Mouse (Mus musculus) CH12.LX (cell line): ENCODE results near the gene Cipc. TPM values are rescaled to one million over a fixed set of nuclear protein-coding genes. Genes with fewer than 3 reads are reported as not detected.

Experiments
- DNase-seq: peaks from one replicate; pipeline ENCODE4 v3.0.0-alpha.2; 2013; ENCODE audit errors: extremely low read depth
- H3K27ac ChIP-seq: 2 replicates; pipeline ENCODE4 v1.5.1; 2012; ENCODE audit warnings: low read depth, mild to moderate bottlenecking, control low read depth, moderate library complexity; ENCODE audit not compliant: insufficient read depth
- H3K27me3 ChIP-seq: replicated peaks from 2 replicates; pipeline ENCODE3; 2012; ENCODE audit warnings: inconsistent platforms
- H3K36me3 ChIP-seq, 2 experiments: replicated peaks in 1 of 2; 2 replicates each; pipeline versions ENCODE3 to v1.6.1; 2012; ENCODE audit warnings: inconsistent platforms in 1 of 2, low read length in 1 of 2, mild to moderate bottlenecking in 1 of 2, mixed read lengths in 1 of 2, moderate library complexity in 1 of 2; ENCODE audit not compliant: control insufficient read depth in 1 of 2, insufficient read depth in 1 of 2
- H3K4me1 ChIP-seq, 2 experiments: 2 replicates each; pipeline ENCODE4 v1.6.1; 2012; ENCODE audit warnings: inconsistent platforms in 1 of 2, moderate library complexity in 1 of 2; ENCODE audit not compliant: insufficient read depth in 2 of 2, control insufficient read depth in 1 of 2
- H3K4me2 ChIP-seq: 2 replicates; pipeline ENCODE4 v1.6.1; 2012; ENCODE audit warnings: low read depth, mild to moderate bottlenecking, control low read depth; ENCODE audit not compliant: poor library complexity, insufficient read depth, severe bottlenecking
- H3K4me3 ChIP-seq, 3 experiments: fragments of 150-350 bp in 1 of 3; sonication (generic) in 1 of 3; replicated peaks in 1 of 3; 2 replicates each; pipeline versions ENCODE3 to v1.5.1; 2011 to 2012; ENCODE audit warnings: low read depth in 2 of 3, low read length in 2 of 3, mild to moderate bottlenecking in 2 of 3, moderate library complexity in 2 of 3, control low read depth in 1 of 3, improper control_type of control experiment in 1 of 3, inconsistent platforms in 1 of 3, mixed read lengths in 1 of 3; ENCODE audit not compliant: poor library complexity in 1 of 3
- H3K79me2 ChIP-seq: replicated peaks from 2 replicates; pipeline ENCODE4 v1.6.1; 2012; ENCODE audit warnings: mild to moderate bottlenecking, moderate library complexity; ENCODE audit not compliant: control insufficient read depth, poor library complexity, insufficient read depth, severe bottlenecking; ENCODE audit errors: extremely low read depth
- H3K9ac ChIP-seq: 2 replicates; pipeline ENCODE4 v1.6.1; 2012; ENCODE audit warnings: low read depth, mild to moderate bottlenecking, control low read depth, moderate library complexity; ENCODE audit not compliant: insufficient read depth
- H3K9me3 ChIP-seq: replicated peaks from 2 replicates; pipeline ENCODE3; 2012; ENCODE audit warnings: low read length, inconsistent platforms, mixed read lengths
- BHLHE40 ChIP-seq: IDR thresholded peaks from 2 replicates; pipeline ENCODE4 v1.6.1; 2011; ENCODE audit warnings: mild to moderate bottlenecking, low read depth, low read length, improper control_type of control experiment
- CTCF ChIP-seq, 2 experiments: IDR thresholded peaks in 1 of 2; conservative IDR thresholded peaks in 1 of 2; 2 replicates each; pipeline ENCODE4 v1.5.1; 2011 to 2012; ENCODE audit warnings: low read depth in 2 of 2, low read length in 2 of 2, improper control_type of control experiment in 1 of 2, inconsistent platforms in 1 of 2, mild to moderate bottlenecking in 1 of 2, moderate library complexity in 1 of 2
- E2F4 ChIP-seq: IDR thresholded peaks from 2 replicates; pipeline ENCODE4 v1.6.1; 2011; ENCODE audit warnings: low read depth, low read length, improper control_type of control experiment; ENCODE audit not compliant: insufficient replicate concordance
- ELF1 ChIP-seq: IDR thresholded peaks from 2 replicates; pipeline ENCODE4 v1.6.1; 2014; ENCODE audit warnings: low read depth, mild to moderate bottlenecking, inconsistent platforms, low read length, improper control_type of control experiment
- EP300 ChIP-seq: IDR thresholded peaks from 2 replicates; pipeline ENCODE4 v1.6.1; 2011; ENCODE audit warnings: low read length, improper control_type of control experiment
- ETS1 ChIP-seq: conservative IDR thresholded peaks from 2 replicates; pipeline ENCODE4 v1.6.1; 2012; ENCODE audit warnings: low read depth, mild to moderate bottlenecking, inconsistent platforms, low read length, improper control_type of control experiment, moderate library complexity
- GABPA ChIP-seq: IDR thresholded peaks from 2 replicates; pipeline ENCODE4 v1.6.1; 2012; ENCODE audit warnings: low read depth, low read length, improper control_type of control experiment, inconsistent platforms; ENCODE audit not compliant: insufficient replicate concordance
- IRF4 ChIP-seq: IDR thresholded peaks from 2 replicates; pipeline ENCODE4 v1.6.1; 2014; ENCODE audit warnings: low read depth, mild to moderate bottlenecking, inconsistent platforms, low read length, improper control_type of control experiment
- JUN ChIP-seq: IDR thresholded peaks from 2 replicates; pipeline ENCODE4 v1.6.1; 2011; ENCODE audit warnings: low read depth, mild to moderate bottlenecking, low read length, improper control_type of control experiment, moderate library complexity; ENCODE audit not compliant: insufficient read depth
- JUND ChIP-seq: conservative IDR thresholded peaks from 2 replicates; pipeline ENCODE4 v1.6.1; 2011; ENCODE audit warnings: low read depth, low read length, improper control_type of control experiment
- KAT2A ChIP-seq: IDR thresholded peaks from 2 replicates; pipeline ENCODE4 v1.6.1; 2012; ENCODE audit warnings: low read length, improper control_type of control experiment, inconsistent platforms; ENCODE audit not compliant: insufficient replicate concordance
- MAFK ChIP-seq: IDR thresholded peaks from 2 replicates; pipeline ENCODE4 v1.6.1; 2011; ENCODE audit warnings: low read length, improper control_type of control experiment; ENCODE audit not compliant: insufficient replicate concordance
- MAX ChIP-seq: IDR thresholded peaks from 2 replicates; pipeline ENCODE4 v1.6.1; 2011; ENCODE audit warnings: low read length, improper control_type of control experiment
- NELFE ChIP-seq: IDR thresholded peaks from 2 replicates; pipeline ENCODE4 v1.6.1; 2011; ENCODE audit warnings: low read depth, low read length, improper control_type of control experiment
- NRF1 ChIP-seq: IDR thresholded peaks from 2 replicates; pipeline ENCODE4 v1.6.1; 2014; ENCODE audit warnings: low read depth, mild to moderate bottlenecking, inconsistent platforms, low read length, improper control_type of control experiment, moderate library complexity
- PAX5 ChIP-seq: IDR thresholded peaks from 2 replicates; pipeline ENCODE4 v1.6.1; 2012; ENCODE audit warnings: low read length, inconsistent platforms, mixed read lengths
- POLR2A ChIP-seq: IDR thresholded peaks from 2 replicates; pipeline ENCODE4 v1.6.1; 2011; ENCODE audit warnings: low read depth, mild to moderate bottlenecking, improper control_type of control experiment, low read length
- POLR2AphosphoS2 ChIP-seq: IDR thresholded peaks from 2 replicates; pipeline ENCODE4 v1.6.1; 2011; ENCODE audit warnings: low read depth, low read length, improper control_type of control experiment
- RAD21 ChIP-seq: IDR thresholded peaks from 2 replicates; pipeline ENCODE4 v1.6.1; 2011; ENCODE audit warnings: low read depth, mild to moderate bottlenecking, low read length, improper control_type of control experiment, moderate library complexity
- RCOR1 ChIP-seq: conservative IDR thresholded peaks from 2 replicates; pipeline ENCODE4 v1.6.1; 2012; ENCODE audit warnings: low read depth, mild to moderate bottlenecking, inconsistent platforms, low read length, improper control_type of control experiment
- SMC3 ChIP-seq: IDR thresholded peaks from 2 replicates; pipeline ENCODE4 v1.6.1; 2011; ENCODE audit warnings: low read depth, low read length, improper control_type of control experiment
- TBP ChIP-seq: conservative IDR thresholded peaks from 2 replicates; pipeline ENCODE4 v1.6.1; 2011; ENCODE audit warnings: low read depth, low read length, improper control_type of control experiment
- TCF12 ChIP-seq: IDR thresholded peaks from 2 replicates; pipeline ENCODE4 v1.6.1; 2014; ENCODE audit warnings: low read depth, mild to moderate bottlenecking, inconsistent platforms, low read length, improper control_type of control experiment
- UBTF ChIP-seq: IDR thresholded peaks from 2 replicates; pipeline ENCODE4 v1.6.1; 2012; ENCODE audit warnings: low read depth, mild to moderate bottlenecking, inconsistent platforms, low read length, improper control_type of control experiment, moderate library complexity
- USF2 ChIP-seq: conservative IDR thresholded peaks from 2 replicates; pipeline ENCODE4 v1.6.1; 2011; ENCODE audit warnings: low read depth, low read length, improper control_type of control experiment
- ZC3H11A ChIP-seq: IDR thresholded peaks from 2 replicates; pipeline ENCODE4 v1.6.1; 2012; ENCODE audit warnings: low read depth, mild to moderate bottlenecking, inconsistent platforms, low read length, improper control_type of control experiment
- ZMIZ1 ChIP-seq: IDR thresholded peaks from 2 replicates; pipeline ENCODE4 v1.6.1; 2012; ENCODE audit warnings: low read depth, mild to moderate bottlenecking, inconsistent platforms, low read length, improper control_type of control experiment
- ZNF384 ChIP-seq: IDR thresholded peaks from 2 replicates; pipeline ENCODE4 v1.6.1; 2012; ENCODE audit warnings: low read depth, low read length, improper control_type of control experiment, inconsistent platforms
- dilution Hi-C: fragments of 300-500 bp; cut with MboI; formaldehyde crosslinking; loops from 2 replicates; pipeline ENCODE4 v1.14.3; 2020; ENCODE audit warnings: low sequenced_read_pairs; ENCODE audit not compliant: extremely low pct_unique_long_range_greater_than_20kb, extremely low pct_ligation_motif_present
- in situ Hi-C: fragments of 300-500 bp; cut with MboI; formaldehyde crosslinking; loops from 3 replicates; pipeline ENCODE4 v1.14.3; 2019; ENCODE audit warnings: low sequenced_read_pairs, low pct_ligation_motif_present, low pct_unique_long_range_greater_than_20kb, mixed read lengths
- polyA plus RNA-seq: library from polyadenylated mRNA; unstranded; fragments of >175 nt; gene quantifications from 2 replicates; pipeline ENCODE4 v1.2.1, GENCODE M21; 2012; ENCODE audit warnings: low read depth; ENCODE audit not compliant: insufficient read length
- total RNA-seq, 2 experiments: library from RNA; depleted of rRNA; stranded (reverse); fragments of 300-350 nt in 1 of 2; fragments of >200 nt in 1 of 2; gene quantifications; 2 replicates each; pipeline ENCODE4 v1.2.3; 2012 to 2014

Cipc gene
- total and polyA plus RNA-seq, 3 experiments: 15.7 to 20.5 (median 18.7) TPM

- Histone ChIP-seq H3K4me2 (no peak overlapping the region), H3K4me1 (no peaks in the 10 kb centered on the region), H3K79me2 (no peaks in the 10 kb centered on the region), H3K4me3 (no peak overlapping the region), H3K9me3 (no peaks in the 10 kb centered on the region), H3K36me3 (peaks cover 4 to 16% of the 10 kb centered on the region in 2 experiments), H3K9ac (no peak overlapping the region), H3K27me3 (no peaks in the 10 kb centered on the region), H3K27ac (no peak overlapping the region)
- no peak for DNase-seq
- in situ Hi-C loops: no loop called here
- dilution Hi-C loops: no loop called here
- TF ChIP-seq NRF1: no peak
- no peak for TF ChIP-seq SMC3
- TF ChIP-seq JUND: no peak
- TF ChIP-seq TBP: no peak
- TF ChIP-seq EP300: no peak
- TF ChIP-seq POLR2A: no peak
- TF ChIP-seq UBTF: no peak
- TF ChIP-seq ETS1: no peak
- TF ChIP-seq E2F4: no peak
- no peak for TF ChIP-seq ZC3H11A
- no peak for TF ChIP-seq ZMIZ1
- no peak for TF ChIP-seq PAX5
- TF ChIP-seq ZNF384: no peak
- TF ChIP-seq RCOR1: no peak
- TF ChIP-seq RAD21: no peak
- no peak for TF ChIP-seq KAT2A
- no peak for TF ChIP-seq NELFE
- no peak for TF ChIP-seq MAX
- TF ChIP-seq ELF1: no peak
- no peak for TF ChIP-seq MAFK
These were observed 22.4 kb downstream of the Cipc start for GRCm38 (mm10) chr12:86969220-86969601.

DNA sequence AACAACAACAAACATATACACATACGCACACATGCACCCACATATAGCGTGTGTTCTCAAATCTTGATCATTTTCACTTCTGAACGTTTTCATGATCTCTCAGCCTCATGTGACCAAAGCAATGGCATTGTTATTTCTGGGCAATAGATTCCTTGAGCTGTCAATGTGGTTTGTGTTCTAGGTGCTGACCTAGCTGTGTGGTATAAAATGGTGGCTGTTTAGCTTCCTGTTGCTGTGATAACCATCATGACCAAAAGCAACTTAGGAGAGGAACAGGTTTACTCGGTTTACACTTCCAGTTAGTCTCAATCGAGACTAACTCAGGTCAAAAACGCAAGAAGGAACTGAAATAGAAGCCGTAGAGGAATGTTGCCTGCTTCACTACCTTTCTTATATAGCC lies 24.2 kb downstream of the Cipc start:
- Histone ChIP-seq H3K27ac (no peak overlapping the region), H3K79me2 (no peaks in the 10 kb centered on the region), H3K36me3 (no peaks in the 10 kb centered on the region), H3K27me3 (no peaks in the 10 kb centered on the region), H3K4me3 (no peak overlapping the region), H3K9ac (no peak overlapping the region), H3K4me1 (peaks cover 0 to 8% of the 10 kb centered on the region in 2 experiments; a peak in 2 of 4 replicates), H3K4me2 (no peak overlapping the region), H3K9me3 (no peaks in the 10 kb centered on the region)
- in situ Hi-C loops: loop anchor here (5.0 kb wide), 1 partner anchor 199 kb away; no protein-coding TSS in a partner anchor
- dilution Hi-C loops: no loop called here
- DNase-seq: no peak
- TF ChIP-seq JUN: no peak
- TF ChIP-seq ZC3H11A: no peak
- TF ChIP-seq ZMIZ1: no peak
- no peak for TF ChIP-seq SMC3
- no peak for TF ChIP-seq IRF4
- no peak for TF ChIP-seq GABPA
- no peak for TF ChIP-seq POLR2A
- no peak for TF ChIP-seq RAD21
- TF ChIP-seq ZNF384: no peak
- no peak for TF ChIP-seq USF2
- no peak for TF ChIP-seq BHLHE40
- TF ChIP-seq POLR2AphosphoS2: no peak
- no peak for TF ChIP-seq ELF1
- TF ChIP-seq CTCF (conservative IDR thresholded peaks at IDR 0.05 in 1 of 2, IDR thresholded peaks at IDR 0.05 in 1 of 2; ENCODE audit: low read depth in 2 of 2, low read length in 2 of 2): no peak
- no peak for TF ChIP-seq TCF12
- TF ChIP-seq JUND: no peak
- no peak for TF ChIP-seq NELFE
- no peak for TF ChIP-seq E2F4
